Mouse (Mus musculus) myocyte (in vitro differentiated cells): ENCODE data around the gene Cntd1. TPM values are rescaled to one million over a fixed set of nuclear protein-coding genes. Genes with fewer than 3 reads are reported as not detected.

Source experiments
- H3K27me3 ChIP-seq: one replicate; pipeline ENCODE4 v1.6.1; 2011; ENCODE audit not compliant: control insufficient read depth, insufficient read depth, insufficient read length
- H3K36me3 ChIP-seq: one replicate; pipeline ENCODE4 v1.6.1; 2011; ENCODE audit not compliant: control insufficient read depth, insufficient read depth
- H3K4me2 ChIP-seq: one replicate; pipeline ENCODE4 v1.6.1; 2011; ENCODE audit warnings: low read depth, control low read depth
- H3K4me3 ChIP-seq: one replicate; pipeline ENCODE4 v1.5.1; 2011; ENCODE audit warnings: mild to moderate bottlenecking, control low read depth, moderate library complexity
- H3K79me2 ChIP-seq: one replicate; pipeline ENCODE4 v1.6.1; 2011; ENCODE audit not compliant: control insufficient read depth, insufficient read depth
- H3ac ChIP-seq: one replicate; pipeline ENCODE4 v1.6.1; 2011; ENCODE audit not compliant: control insufficient read depth, insufficient read length
- CEBPB ChIP-seq: IDR thresholded peaks from 2 replicates; pipeline ENCODE4 v1.6.1; 2011; ENCODE audit warnings: mild to moderate bottlenecking, moderate library complexity; ENCODE audit not compliant: poor library complexity, insufficient read depth, severe bottlenecking
- E2F4 ChIP-seq: IDR thresholded peaks from one replicate; pipeline ENCODE4 v1.6.1; 2011; ENCODE audit warnings: mild to moderate bottlenecking, control low read depth, moderate library complexity; ENCODE audit not compliant: insufficient read depth
- MAX ChIP-seq: IDR thresholded peaks from one replicate; pipeline ENCODE4 v1.6.1; 2011; ENCODE audit warnings: low read depth, mild to moderate bottlenecking, control low read depth
- MYOD1 ChIP-seq, 3 experiments: IDR thresholded peaks; one replicate each; pipeline ENCODE4 v1.6.1; 2011; ENCODE audit warnings: control low read depth in 2 of 3, low read depth in 2 of 3, mild to moderate bottlenecking in 2 of 3, moderate library complexity in 1 of 3; ENCODE audit not compliant: insufficient read length in 2 of 3, control insufficient read depth in 1 of 3
- MYOG ChIP-seq, 3 experiments: IDR thresholded peaks; one replicate each; pipeline ENCODE4 v1.6.1; 2011; ENCODE audit warnings: control low read depth in 2 of 3, low read depth in 2 of 3, mild to moderate bottlenecking in 2 of 3; ENCODE audit not compliant: insufficient read length in 2 of 3, control insufficient read depth in 1 of 3, insufficient read depth in 1 of 3
- POLR2A ChIP-seq: IDR thresholded peaks from one replicate; pipeline ENCODE4 v1.6.1; 2011; ENCODE audit warnings: low read depth, mild to moderate bottlenecking, control low read depth, moderate library complexity; ENCODE audit not compliant: insufficient read length
- POLR2AphosphoS2 ChIP-seq: IDR thresholded peaks from one replicate; pipeline ENCODE4 v1.6.1; 2011; ENCODE audit warnings: low read depth, control low read depth; ENCODE audit not compliant: insufficient read length
- REST ChIP-seq: IDR thresholded peaks from one replicate; pipeline ENCODE4 v1.6.1; 2011; ENCODE audit warnings: mild to moderate bottlenecking, control low read depth, moderate library complexity; ENCODE audit not compliant: insufficient read depth, insufficient read length
- SRF ChIP-seq: IDR thresholded peaks from one replicate; pipeline ENCODE4 v1.6.1; 2011; ENCODE audit warnings: low read depth; ENCODE audit not compliant: control insufficient read depth, insufficient read length
- TCF12 ChIP-seq: IDR thresholded peaks from one replicate; pipeline ENCODE4 v1.6.1; 2011; ENCODE audit warnings: mild to moderate bottlenecking, control low read depth; ENCODE audit not compliant: poor library complexity, insufficient read depth, severe bottlenecking
- TCF3 ChIP-seq: IDR thresholded peaks from one replicate; pipeline ENCODE4 v1.6.1; 2011; ENCODE audit warnings: low read depth, control low read depth; ENCODE audit not compliant: insufficient read length
- USF1 ChIP-seq: IDR thresholded peaks from one replicate; pipeline ENCODE4 v1.6.1; 2011; ENCODE audit warnings: low read depth, mild to moderate bottlenecking, control low read depth, moderate library complexity
- polyA plus RNA-seq: library from polyadenylated mRNA; unstranded; fragments of >200 nt; fragmentation: generic; extraction: Trizol; gene quantifications from one replicate; pipeline ENCODE4 v1.2.1, GENCODE M21; 2012; ENCODE audit warnings: missing spikeins

Cntd1 gene
- polyA plus RNA-seq, 1 experiment = 0.07 TPM

DNA sequence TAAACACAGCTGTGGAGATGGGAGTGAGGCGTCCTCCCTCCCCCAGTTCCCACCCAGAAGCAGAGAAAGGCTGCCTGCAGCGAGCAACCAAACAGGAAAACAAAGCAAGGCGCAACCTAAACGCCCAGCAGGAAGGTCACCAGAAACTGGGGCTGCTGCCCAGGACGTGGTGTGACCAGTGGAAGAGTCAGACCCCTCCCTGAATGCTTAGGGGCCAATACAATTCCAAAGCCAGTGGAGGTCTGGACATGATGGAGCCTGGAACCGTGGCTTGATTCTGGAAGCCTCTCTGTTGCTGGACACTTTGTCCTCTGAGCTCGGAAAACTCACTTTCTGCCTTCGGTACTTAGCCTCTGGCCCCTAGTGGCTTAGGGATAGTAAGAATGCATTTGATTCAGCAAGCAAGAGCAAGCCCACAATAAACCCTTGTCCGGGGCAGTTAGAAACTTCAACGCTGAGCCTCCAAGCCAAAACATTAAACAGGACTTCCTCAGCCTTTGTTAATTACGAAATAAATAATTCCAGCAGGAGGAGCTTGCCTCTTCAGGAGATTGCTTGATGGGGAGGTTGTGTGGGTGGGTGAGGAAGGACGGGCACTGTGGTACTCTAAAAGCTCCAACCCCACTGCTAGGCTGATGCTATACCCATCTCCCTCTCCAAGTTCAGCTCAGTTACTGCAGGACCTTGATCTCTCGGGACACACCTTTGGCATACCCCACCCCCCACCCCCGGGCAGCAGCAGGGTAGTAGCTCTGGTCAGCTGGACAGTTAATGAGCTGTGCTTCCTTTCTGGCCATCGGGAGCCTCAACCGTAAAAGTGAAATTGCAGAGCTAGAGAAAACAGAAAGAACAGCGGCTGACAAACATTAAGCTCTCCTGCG is 47.6 kb upstream of the Cntd1 start:
- H3K4me2 ChIP-seq = peak overlapping the region; percentile 55
- H3K36me3 ChIP-seq = no peaks in the 10 kb centered on the region
- no peaks in the 10 kb centered on the region for H3K79me2 ChIP-seq
- no peak for TF ChIP-seq MYOG (IDR thresholded peaks at IDR 0.05; ENCODE audit: control insufficient read depth in 1 of 3, insufficient read depth in 1 of 3, insufficient read length in 2 of 3, low read depth in 2 of 3)
- TF ChIP-seq TCF3 = no peak
- no peak for TF ChIP-seq MYOD1 (IDR thresholded peaks at IDR 0.05; ENCODE audit: control insufficient read depth in 1 of 3, insufficient read length in 2 of 3, low read depth in 2 of 3)
- TF ChIP-seq E2F4 = no peak
- TF ChIP-seq REST = no peak
- no peak for TF ChIP-seq USF1
- no peak for TF ChIP-seq SRF
- TF ChIP-seq CEBPB = no peak
- TF ChIP-seq POLR2AphosphoS2 = no peak
- no peak for TF ChIP-seq TCF12
- no peak for TF ChIP-seq POLR2A
- no peak for TF ChIP-seq MAX
- no peak overlapping the region for H3K4me3 ChIP-seq
- no peaks in the 10 kb centered on the region for H3K27me3 ChIP-seq
- no peak overlapping the region for H3ac ChIP-seq

DNA sequence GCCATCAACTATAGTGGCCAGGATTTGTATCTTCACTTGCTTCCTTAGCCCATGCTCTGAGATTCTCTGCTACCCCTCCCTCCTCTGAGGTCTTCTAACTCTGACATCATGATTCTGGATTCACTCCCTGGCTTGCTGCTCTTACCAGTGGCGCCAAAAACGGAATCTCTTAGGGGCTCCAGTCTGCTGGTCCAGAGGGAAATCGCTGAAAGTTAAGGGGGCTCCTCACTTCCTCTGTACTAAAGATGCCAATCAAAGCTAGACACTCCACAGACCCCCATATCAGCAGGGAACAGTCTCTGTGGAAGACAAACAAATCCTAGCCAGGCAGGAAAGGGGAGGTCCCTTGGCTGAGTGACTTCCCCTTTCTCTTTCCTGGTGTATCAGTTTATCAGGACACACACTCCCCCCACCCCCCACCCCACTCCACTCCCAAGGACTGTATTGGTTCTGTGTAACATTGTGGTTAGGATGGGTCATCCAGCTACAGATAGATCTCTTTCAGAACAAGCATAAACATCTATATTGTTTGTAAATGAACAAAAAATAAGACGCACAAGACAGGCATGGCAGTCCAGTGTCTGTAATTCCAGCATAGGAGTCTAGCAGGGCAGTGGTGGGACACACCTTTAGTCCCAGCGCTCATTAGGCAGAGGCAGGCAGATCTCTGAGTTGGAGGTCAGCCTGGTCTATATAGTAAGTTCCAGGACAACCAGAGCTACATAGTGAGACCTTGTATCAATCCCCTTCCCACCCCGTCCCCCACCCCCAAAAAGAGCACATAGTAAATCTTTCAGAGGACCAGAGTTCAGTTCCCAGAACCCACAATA is 46.6 kb upstream of the Cntd1 start:
- Histone ChIP-seq H3ac (no peak overlapping the region), H3K36me3 (no peaks in the 10 kb centered on the region), H3K79me2 (no peaks in the 10 kb centered on the region), H3K4me3 (no peak overlapping the region), H3K27me3 (no peaks in the 10 kb centered on the region), H3K4me2 (peak overlapping the region; percentile 55)
- TF ChIP-seq POLR2A = no peak
- TF ChIP-seq TCF3 = no peak
- TF ChIP-seq SRF = no peak
- TF ChIP-seq MYOD1 (IDR thresholded peaks at IDR 0.05; ENCODE audit: control insufficient read depth in 1 of 3, insufficient read length in 2 of 3, low read depth in 2 of 3) = no peak
- no peak for TF ChIP-seq REST
- no peak for TF ChIP-seq USF1
- TF ChIP-seq MAX = no peak

DNA sequence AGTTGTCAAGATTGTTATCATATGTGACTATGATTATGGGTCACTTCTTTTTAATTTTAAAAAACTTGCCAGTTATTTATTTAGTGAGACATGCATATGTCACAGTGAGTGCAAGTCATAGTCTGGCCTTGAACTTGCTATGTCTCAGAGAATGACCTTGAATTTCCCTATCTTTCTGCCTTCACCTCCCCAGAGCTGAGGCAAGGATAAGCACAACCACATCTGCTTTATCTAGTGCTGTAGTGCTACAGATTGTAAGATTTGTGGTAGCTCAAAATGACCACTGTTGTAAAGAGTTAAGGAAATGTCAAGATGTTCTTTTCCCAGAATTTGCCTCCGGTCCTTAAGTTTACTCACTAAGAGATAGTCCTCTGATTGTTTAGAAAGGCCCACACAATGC is 45.6 kb upstream of the Cntd1 start:
- H3K36me3 ChIP-seq = no peaks in the 10 kb centered on the region
- H3K79me2 ChIP-seq = no peaks in the 10 kb centered on the region

DNA sequence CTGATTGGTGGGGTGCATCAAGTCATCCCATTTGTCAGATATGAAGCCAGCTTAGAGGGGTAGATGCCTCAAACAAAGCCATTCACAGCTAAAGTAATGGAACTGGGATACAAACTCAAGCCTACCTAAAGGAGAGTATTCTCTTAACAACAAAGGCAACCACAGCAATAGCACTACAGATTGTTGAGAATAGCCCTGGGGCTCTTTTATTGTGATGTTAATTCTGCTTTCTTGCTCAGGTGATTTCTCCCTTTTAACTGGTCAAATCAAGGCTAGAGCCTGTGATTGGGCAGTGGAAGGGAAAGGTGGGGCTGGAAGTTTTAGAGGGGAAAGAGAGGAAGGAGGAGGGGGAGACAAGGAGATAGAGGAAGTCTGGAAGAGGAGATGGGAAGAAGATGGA is 44.7 kb upstream of the Cntd1 start:
- TF ChIP-seq USF1 (no peak), POLR2A (no peak), TCF12 (no peak), POLR2AphosphoS2 (no peak), MYOD1 (IDR thresholded peaks at IDR 0.05; ENCODE audit: control insufficient read depth in 1 of 3, insufficient read length in 2 of 3, low read depth in 2 of 3) (no peak), CEBPB (no peak), MAX (no peak), E2F4 (no peak), TCF3 (no peak)
- H3K4me2 ChIP-seq = no peak overlapping the region
- no peaks in the 10 kb centered on the region for H3K27me3 ChIP-seq
- H3ac ChIP-seq = no peak overlapping the region
- no peaks in the 10 kb centered on the region for H3K36me3 ChIP-seq
- no peak overlapping the region for H3K4me3 ChIP-seq
- no peaks in the 10 kb centered on the region for H3K79me2 ChIP-seq

More for the DNA sequence above, 45.6 kb upstream of the Cntd1 start:
- Histone ChIP-seq H3ac (no peak overlapping the region), H3K4me3 (no peak overlapping the region), H3K27me3 (no peaks in the 10 kb centered on the region), H3K4me2 (no peak overlapping the region)
- no peak for TF ChIP-seq TCF3
- no peak for TF ChIP-seq MYOG (IDR thresholded peaks at IDR 0.05; ENCODE audit: control insufficient read depth in 1 of 3, insufficient read depth in 1 of 3, insufficient read length in 2 of 3, low read depth in 2 of 3)
- no peak for TF ChIP-seq MYOD1 (IDR thresholded peaks at IDR 0.05; ENCODE audit: control insufficient read depth in 1 of 3, insufficient read length in 2 of 3, low read depth in 2 of 3)
- no peak for TF ChIP-seq POLR2AphosphoS2

DNA sequence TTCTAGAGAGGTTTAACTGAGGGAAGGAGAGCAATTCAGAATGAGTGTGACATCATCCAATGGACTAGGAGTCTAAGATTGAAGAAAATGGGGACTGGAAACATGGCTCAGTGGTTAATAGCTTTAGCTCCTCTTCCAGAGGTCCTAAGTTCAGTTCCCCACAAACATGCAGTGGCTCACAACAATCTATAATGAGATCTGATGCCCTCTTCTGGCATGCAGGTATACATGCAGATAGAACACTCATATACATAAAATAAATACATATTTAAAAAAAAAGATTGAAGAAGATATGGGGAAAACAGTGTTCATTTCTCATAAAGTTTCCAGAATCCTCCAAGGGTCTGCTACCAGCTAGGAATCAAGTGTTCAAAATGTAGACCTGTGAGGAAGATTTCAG is 43.4 kb upstream of the Cntd1 start:
- H3ac ChIP-seq = no peak overlapping the region

More for the DNA sequence above, 43.4 kb upstream of the Cntd1 start:
- H3K27me3 ChIP-seq = no peaks in the 10 kb centered on the region
- H3K4me3 ChIP-seq = no peak overlapping the region
- H3K4me2 ChIP-seq = no peak overlapping the region
- TF ChIP-seq REST = no peak
- no peak for TF ChIP-seq MYOD1 (IDR thresholded peaks at IDR 0.05; ENCODE audit: control insufficient read depth in 1 of 3, insufficient read length in 2 of 3, low read depth in 2 of 3)
- no peak for TF ChIP-seq MAX
- no peak for TF ChIP-seq SRF
- no peak for TF ChIP-seq MYOG (IDR thresholded peaks at IDR 0.05; ENCODE audit: control insufficient read depth in 1 of 3, insufficient read depth in 1 of 3, insufficient read length in 2 of 3, low read depth in 2 of 3)
- TF ChIP-seq POLR2AphosphoS2 = no peak
- no peak for TF ChIP-seq POLR2A
- TF ChIP-seq CEBPB = no peak
- no peak for TF ChIP-seq TCF3
- TF ChIP-seq TCF12 = no peak
- TF ChIP-seq E2F4 = no peak
- no peak for TF ChIP-seq USF1
- no peaks in the 10 kb centered on the region for H3K36me3 ChIP-seq
- no peaks in the 10 kb centered on the region for H3K79me2 ChIP-seq
